Mouse (Mus musculus) heart, postnatal 36 days (tissue): ENCODE data around the gene Mettl2. TPM values are rescaled to one million over a fixed set of nuclear protein-coding genes. Genes with fewer than 3 reads are reported as not detected.
A peak's percentile ranks its signal among the peaks of the same experiment; 100 is the strongest.

Experiments used
- DNase-seq, 2 experiments: peaks; one replicate each; pipeline ENCODE4 v3.0.0; 2021 to 2022
- intact Hi-C: fragments of 180-260 bp; cut with DNase I; formaldehyde crosslinking; loops from one replicate; pipeline ENCODE4 v1.15.1; 2025
- total RNA-seq, 2 experiments: library from RNA; stranded (reverse); gene quantifications; 2 replicates each; pipeline ENCODE4 v1.2.3; 2021

The Mettl2 gene
- total RNA-seq, 2 experiments from 2014 or later, result 10.9 to 11.2 TPM

DNA sequence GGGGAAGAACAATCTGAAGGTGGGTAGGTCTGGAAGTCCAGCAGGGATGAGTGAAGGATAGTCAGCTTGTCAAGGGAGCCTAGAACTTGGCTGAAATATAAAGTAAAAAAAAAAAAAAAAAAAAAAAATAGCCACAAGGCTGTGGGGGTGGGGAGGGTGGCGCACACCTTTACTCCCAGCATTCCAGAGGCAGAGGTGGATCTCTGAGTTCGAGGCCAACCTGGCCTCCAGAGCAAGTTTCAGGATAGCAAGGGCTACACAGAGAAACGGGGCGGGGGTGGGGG lies 25.7 kb downstream of the Mettl2 start:
- no peak for DNase-seq
- intact Hi-C loops, result no loop called here

DNA sequence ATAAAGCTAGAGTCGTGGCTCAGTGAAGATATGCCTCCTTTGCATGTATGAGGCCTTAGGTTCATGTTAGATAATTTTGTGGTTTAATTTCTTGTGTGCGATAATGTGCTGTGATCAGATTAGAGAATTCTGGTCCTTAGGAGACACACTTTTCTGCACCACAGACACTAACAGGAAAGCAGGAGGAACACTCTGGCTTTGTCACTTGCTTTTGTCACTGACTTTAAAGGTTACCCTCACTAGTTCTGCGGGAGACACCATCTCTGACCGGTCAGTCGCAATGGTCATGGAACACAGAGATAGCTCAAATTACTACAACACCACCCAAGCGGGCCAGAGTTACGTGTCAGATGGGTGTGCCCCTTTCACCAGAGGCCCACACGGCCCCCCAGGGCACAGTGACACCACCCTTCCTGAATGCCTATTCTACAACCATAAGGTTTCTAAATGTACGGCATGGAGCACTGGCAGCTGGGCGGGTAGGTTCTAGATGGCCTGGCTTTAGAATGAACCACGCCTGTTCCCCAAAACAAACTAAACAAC lies 26.2 kb downstream of the Mettl2 start:
- intact Hi-C loops, result no loop called here
- DNase-seq, result no peak

DNA sequence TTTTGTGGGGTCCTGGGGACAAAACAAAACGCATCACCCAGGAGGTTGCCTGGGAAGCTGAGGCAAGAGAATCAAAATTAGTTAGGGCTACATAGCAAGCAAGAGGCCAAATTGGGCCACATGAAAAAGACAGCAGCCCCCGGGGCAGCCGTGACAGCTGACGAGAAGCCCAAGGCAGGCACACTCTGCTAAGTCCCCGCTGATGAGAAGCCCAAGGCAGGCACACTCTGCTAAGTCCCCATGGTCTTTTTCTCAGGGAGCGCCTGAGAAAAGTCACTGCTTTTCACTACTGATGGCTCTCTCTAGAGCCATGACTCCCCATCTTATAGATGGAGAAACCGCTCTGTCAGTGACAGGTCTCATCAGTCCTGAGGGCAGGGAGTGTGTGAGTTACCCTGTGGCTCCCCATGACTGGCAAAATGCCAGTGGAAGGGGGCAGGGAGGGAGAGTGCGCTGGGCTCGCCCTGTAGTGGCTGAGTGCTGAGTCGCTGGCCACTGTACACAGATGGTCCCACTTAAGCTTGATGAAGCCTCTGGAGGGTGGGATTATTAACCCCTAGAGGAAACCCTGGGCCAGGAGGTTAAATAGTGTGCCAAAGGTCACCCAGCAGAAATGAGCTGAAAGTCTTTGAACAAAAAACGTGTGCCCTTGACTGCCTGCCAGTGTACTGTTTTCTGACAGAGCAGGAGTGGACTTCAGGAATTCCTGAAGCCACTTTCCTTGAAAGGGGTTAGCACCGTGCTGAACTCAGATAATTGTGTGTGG lies 27.0 kb downstream of the Mettl2 start:
- DNase-seq, result peak; percentile 18 to 40
- intact Hi-C loops, result no loop called here

DNA sequence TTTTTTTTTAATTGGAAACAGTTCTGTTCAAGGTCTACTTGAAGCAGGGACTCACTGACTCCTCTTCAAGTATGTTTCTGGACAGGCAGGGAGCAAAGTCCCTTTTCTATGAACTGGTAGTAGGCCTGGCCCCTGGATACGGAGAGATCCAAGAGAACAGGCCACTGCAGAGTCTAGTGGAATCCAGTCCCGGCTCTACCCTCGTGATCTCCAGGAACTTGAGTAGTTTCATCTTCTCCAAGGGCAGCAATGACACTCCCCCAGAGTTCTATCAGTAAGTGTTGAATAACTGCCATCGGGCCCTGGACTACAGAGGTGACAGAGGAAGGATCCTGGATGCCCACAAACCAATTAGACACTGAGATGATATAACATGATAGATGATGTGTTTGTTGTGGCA lies 29.7 kb downstream of the Mettl2 start:
- no peak for DNase-seq
- intact Hi-C loops, result no loop called here

DNA sequence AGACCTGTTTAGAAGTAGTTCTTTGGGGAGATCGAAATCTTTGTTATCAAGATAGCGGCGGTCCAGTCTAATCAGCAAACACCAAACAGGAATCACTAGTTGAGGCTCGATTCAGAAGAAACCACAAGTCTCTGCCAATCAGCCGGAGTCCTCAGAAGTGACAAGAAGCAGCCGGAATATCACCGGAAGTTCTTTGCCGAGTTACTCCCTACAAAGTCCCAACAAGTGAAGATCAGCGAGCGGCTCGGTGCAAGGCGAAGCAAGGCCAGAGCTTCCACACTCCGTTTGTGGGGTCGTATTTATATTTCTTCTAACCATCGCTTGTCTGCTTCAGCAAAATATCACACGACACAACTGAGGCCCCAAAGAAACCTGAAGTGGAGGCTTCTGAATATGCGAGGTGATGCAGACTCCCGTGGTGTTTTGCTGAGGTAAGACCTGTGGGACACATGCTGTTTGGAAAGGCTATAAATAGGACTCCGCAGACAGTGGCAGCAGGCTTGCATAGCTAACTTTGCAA lies 30.6 kb downstream of the Mettl2 start:
- intact Hi-C loops, result no loop called here
- DNase-seq, result peak in 1 of 2 experiments; percentile 19

DNA sequence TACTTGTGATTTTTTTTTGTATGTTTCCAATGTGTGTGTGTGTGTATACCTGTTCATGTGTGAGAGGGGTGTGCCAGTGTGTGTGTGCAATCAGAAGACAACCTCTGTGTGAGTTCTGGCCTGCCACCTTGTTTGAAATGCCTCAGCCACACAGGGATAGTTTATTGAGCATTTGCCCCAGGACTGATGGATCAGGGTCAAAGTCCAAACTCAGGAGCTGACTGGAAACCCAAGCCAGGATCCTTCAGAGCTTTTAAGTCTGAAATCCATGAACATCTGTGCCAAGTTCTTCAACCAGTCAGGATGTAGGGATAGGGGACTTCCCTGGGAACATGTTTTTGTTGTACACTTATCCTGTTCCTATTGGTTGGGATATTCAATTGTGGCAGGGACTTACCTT lies 31.8 kb downstream of the Mettl2 start:
- DNase-seq, result no peak
- intact Hi-C loops, result no loop called here

DNA sequence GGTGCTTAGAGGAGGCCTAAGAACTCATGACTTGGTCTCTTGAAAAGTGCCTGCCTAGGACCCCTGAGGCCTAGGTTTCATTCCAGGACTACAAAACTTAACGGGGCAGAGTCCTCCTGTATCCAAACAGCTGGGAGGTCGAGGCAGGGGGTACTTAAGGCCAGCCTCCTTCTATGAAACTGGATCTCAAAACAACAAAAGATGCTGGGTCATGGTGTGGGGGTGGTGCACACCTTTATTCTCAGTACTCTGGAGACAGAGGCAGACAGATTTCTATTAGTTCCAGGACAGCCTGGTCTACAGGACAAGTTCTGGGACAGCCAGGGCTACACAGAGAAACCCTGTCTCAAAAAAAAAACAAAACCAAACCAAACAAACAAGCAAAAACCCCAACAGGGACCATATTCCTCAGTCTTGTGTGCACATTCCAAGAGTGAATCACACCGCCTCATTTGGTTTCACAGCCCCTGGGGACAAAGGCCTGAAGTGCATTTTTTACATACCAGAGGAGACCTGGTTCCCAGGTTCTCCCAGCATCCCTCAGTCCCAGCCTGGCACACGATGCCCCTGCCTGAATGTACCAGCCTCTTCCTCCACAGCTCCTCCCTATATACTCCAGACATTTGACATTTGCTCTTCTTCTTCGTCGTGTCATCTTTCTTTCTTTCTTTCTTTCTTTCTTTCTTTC lies 33.6 kb downstream of the Mettl2 start:
- intact Hi-C loops, result no loop called here
- no peak for DNase-seq

DNA sequence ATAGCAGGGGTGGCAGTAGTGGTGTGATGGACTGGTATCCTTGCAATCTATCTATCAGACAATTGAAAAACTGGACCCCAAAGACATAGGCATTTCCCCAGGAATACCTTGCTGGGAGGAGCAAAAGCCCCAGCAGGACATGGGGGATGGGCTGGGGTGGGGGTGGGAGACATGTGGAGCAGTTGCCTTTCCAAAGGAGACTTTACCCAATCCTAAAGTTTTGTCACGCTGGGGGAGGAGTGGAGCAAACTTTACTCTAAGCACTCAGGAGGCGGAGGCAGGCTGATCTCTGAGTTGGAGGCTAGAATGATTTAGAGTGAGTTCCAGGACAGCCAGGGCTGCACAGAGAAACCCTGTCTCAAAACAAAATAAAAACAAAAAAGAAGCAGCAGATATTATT lies 35.2 kb downstream of the Mettl2 start:
- DNase-seq, result no peak
- intact Hi-C loops, result no loop called here

DNA sequence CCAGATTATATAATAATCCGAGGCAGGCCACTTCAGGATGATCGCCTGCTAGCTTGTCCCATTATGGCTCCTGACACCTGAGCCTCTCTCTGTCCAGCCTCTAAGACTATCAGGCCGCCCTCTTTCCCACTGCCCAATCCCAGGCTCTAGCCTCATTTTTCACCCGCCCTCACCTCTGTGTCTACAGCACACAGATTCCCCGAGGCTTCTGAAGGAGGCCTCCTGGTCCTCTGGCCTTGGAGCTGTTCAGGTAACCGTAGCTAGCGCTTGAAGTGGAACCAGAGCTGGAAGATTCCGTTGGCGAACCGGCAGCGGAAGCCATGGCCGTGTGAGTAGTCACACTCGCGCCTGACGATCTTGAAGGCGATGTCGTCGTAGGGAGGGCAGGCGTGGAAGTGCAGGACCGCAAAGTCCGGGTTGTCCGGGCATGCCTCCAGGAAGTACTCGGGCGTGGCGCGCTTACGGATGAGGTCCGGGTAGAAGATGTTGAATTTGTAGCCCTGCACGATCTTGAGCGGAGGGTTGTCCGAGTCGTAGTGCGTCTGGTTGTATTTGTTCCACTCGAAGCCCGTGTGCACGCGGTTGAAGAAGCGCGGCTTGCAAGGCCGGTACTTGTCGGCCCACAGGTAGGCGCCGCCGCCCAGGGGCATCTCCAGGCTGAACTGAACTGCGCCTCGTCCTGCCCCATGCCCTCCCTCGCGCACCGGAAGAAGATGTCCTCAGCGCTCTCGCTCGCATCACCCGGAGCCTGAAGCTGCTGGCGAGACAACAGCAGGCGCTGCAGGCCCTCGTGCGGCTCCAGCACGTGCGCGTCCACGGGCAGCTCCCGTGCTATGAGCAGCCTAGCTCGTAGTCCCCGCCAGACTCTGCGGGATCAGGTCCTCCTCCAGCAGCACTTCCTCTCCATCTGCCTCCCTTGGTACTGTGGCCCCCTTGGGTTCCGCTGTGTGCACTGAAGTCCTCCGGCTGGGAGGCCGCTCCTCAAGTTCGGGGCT lies 38.6 kb downstream of the Mettl2 start:
- intact Hi-C loops, result no loop called here
- DNase-seq, result no peak

DNA sequence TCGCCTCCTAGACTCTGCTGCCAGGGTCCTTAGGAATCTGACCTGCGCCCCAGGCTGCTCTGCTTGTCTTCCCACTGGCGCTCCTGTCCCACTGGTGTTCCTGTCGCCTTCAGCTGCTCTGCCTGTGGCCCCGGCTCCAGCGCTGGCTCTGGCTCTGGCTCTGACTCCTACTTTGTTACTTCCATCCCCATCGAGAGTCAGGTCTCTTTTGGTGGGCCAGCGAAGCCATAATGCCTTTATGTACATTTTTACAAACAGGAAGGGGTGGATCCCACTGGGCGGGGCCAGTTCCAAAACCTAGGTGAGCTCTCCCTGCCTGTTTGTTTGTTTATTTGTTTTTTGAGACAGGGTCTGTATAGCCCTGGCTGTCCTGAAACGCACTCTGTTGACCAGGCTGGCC lies 40.6 kb downstream of the Mettl2 start:
- intact Hi-C loops, result no loop called here
- no peak for DNase-seq

DNA sequence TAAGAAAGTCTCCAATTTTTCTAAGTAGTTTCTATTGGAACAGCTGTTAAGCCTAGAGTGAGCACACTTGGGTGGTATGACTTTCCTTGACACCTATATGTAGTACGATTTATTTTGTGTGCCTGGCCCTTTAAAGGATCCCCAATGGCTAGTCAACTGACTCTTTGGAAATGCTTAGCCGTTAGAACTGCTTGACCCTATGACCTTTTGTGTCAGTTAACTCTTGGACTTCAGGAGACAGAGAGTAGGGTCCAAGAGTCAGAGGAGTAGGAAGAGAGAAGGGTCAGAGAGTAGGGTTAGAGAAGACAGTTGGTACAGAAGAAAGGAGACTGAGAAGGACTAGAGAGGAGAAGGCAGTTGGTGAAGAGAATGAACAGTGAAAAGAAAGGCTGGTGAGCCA lies 52.3 kb downstream of the Mettl2 start, which contains the start of gene Tlk2:
TSS of gene Tlk2 (plus strand) at position 292 of the 400 bp plus-strand sequence.
- intact Hi-C loops, result no loop called here
- no peak for DNase-seq

DNA sequence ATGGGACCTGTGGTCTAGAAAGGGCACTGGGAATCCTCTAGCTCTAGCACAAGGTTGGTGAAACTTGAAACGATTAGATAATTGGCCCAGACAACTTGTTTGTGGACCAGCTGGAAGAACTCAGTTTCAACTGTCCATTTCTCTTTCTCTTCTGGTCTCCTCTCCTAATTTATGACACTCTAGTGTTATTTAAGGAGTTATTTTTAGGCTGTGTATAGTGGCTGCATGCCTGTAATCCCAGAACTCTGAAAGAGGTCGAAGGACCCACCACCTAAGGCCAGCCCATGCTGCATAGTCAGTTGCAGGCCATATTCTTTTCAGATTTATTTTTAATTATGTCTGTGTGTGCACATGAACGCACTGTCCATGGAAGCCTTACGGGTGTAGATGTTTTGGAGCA lies 53.3 kb downstream of the Mettl2 start:
- intact Hi-C loops, result no loop called here
- DNase-seq, result peak in 1 of 2 experiments; percentile 19

DNA sequence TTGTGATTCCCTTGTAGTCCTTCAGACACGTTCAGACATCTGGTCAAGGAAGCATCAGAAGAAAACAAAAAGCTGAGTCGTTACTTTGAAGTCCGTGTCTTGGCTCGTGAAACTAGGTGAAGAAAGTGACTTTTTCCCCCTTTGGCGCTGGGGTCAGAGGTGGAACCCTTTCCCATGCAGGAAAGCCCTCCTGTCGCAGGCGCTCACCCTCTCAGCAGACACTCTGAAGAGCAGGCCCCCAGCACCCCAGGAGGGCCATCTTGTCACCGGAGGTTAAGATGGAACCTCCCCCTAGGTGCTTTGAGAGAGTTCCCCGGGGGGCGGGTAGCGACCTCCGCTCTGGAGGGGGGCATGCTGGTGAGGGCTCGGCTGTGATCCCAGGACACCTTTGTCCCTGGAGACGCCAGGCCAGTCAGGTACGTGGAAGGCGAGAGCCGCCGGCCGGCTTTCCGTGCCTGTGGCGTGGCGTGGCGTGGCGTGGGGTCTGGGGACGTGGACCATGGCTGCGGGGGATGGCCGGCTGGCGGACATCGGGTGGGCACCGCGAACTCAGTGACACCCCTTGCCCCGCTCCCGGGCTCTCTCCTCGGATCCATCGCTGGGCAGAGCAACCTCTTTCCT lies 54.4 kb downstream of the Mettl2 start:
- intact Hi-C loops, result loop anchor here (2.0 kb wide), 1 partner anchor 54 kb away; the partner anchor contains the start of gene Mettl2
- DNase-seq, result peak in 1 of 2 experiments; percentile 32

DNA sequence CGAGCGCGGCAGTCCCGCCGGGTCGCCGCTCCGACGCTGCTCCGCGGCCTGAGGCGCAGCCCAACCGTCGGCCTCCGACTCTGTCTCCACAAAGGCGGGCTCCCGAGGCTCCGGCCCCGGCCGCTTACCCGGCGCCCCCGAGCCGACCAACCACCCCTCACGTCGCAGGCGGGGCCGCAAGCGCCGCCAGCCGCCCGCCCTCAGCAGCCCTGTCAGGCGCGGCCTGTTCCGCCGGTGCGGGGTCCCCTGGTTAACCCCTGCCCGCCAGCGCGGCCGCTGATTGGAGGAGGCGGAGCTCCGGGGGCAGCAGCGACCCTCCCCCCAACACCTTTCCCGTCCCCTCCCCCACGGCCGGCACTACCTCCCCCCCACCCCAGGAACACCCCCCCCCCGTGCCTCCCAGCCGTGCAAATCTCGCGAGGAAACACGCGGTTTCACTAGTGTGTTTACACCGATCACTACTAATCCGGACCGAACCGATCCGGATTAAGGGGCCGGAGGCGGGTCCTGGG lies 55.0 kb downstream of the Mettl2 start:
- intact Hi-C loops, result loop anchor here (2.0 kb wide), 1 partner anchor 54 kb away; the partner anchor contains the start of gene Mettl2
- DNase-seq, result peak; percentile 92 to 94

DNA sequence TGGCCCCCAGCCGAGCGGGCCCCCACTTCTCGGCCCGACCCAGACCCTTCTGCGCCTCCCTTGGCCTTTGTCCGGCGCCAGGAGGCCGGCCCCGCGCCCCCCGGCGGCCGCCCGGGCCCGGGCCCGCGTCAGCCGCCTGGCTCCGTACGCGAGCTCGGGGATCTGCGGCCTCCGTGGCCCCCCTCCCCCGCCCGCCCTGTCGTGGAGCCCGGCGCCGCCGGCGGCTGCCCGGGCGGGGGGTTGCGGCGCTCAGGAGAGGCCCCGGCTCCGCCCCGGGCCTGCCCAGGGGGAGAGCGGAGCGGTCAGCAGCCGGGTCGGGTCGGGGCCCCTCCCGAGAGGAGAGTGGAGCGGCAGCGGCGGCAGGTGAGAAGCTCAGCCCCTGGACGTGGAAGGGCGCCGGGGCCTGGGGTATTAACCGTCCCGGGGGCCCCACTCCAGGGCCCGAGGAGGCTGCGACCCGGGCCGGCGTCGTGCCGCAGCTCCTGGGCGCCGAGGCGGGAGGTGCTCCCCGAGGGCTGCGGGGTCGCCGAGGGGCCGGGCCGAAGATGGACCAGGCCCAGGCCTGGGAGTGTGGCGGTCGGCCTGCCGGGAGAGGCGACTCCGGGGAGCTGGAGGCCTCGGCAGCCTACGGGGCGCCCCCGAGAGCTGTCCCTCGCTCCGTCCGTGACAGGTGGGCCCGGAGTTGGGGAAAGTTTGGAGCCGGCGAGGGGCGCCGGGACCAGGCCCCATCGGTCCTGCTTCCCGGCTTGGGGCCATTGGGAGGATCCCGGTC lies 55.6 kb downstream of the Mettl2 start:
- DNase-seq, result peak; percentile 45 to 71
- intact Hi-C loops, result loop anchor here (2.0 kb wide), 1 partner anchor 55 kb away; the partner anchor contains the start of gene Mettl2

DNA sequence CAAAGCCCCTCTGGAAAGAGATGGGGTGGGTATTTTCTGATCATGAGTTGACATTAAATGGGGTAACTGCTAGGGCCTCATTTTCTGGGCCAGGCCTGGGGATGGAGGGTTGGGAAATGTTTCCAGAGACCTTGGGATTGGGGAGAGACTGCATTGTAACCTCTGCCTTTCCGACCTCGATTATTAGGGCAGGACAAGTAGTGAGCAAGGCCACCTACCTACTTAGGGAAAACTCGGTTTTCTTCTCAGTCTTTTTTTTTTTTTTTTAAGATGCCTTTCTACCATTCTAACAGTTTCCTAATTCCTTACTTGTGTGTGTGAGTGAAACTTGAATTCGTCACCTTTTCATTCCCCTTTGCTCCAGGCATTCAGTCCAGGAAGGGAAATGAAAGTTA lies 56.2 kb downstream of the Mettl2 start:
- no peak for DNase-seq
- intact Hi-C loops, result no loop called here

DNA sequence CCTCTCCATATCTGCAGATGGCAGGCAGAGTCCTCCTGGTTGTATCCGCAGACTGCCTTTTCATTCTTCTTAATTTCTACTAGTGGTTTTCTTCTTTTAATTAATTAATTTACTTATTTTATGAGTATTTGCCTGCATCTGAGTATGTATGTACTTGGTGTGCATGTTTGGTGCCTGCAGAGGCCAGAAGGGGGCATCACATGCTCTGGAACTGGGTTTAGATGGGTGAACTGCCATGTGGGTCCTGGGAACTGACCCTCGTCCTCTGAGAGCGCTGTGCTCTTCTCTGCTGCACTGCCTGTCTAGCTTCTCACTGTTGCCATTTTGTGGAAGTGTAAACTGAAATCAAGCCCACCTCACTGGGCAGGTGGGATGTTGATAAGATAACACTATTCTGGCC lies 58.5 kb downstream of the Mettl2 start:
- DNase-seq, result no peak
- intact Hi-C loops, result no loop called here
